9 mouse cellular contexts compared by ENCODE assay signal in the genomic region with DNA sequence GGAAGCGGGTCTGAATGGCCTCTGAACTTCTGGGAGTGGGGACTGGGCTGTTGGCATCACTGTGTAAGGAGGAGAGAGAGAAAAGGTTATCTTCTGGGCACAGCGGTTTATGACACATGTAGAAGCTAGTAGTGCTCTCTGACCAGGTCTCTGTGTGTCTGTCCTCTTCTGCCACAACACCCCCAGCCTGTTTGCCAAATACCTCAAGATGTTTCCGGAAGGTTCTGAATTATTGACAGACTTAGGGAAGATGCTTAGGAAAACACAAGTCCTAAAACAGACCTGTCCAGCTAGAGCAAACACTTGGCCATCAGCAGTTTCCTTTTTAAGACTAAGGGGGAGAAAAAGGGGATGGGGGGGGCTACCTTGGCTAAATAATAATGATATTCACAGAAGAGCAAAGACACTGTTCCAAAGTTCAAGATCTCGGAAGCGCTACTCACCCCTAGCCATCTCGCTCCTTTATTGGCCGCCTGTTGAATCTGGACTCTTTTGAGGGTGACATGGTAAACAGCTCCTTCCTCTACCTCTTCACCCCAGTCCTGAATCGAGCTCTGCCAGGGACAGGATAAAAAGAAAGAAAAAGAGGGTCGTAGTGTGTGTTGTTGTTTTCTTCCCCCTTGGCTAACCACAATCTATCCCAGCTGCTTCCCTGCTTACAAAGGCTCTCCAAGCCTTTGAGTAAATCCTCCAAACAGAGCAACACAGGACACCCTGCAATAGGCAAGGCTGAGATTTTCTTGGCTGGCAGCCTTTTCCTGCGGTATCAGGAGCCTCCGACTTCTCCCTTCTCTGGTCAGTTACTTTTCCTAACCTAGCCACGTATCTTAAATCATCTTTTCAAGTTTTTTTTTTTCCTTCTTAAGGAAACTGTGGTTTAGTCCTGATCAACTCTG.
A peak's percentile ranks its signal among the peaks of the same experiment; 100 is the strongest.
DNase-seq lines count a peak whose midpoint lies in the region; ATAC-seq and TF ChIP-seq lines count a peak whose summit lies in the region.
"Had no signal": no experiment of that assay in that cellular context is flagged by ENCODE, and none has a peak within 500 bp of the region (broad histone marks: within the 10 kb centered on the region; RNA-seq: fewer than 3 reads in every experiment).

No protein-coding gene starts in this region.

- TF ChIP-seq POLR2A in heart, adult 2 months (IDR thresholded peaks at IDR 0.05; ENCODE audit: insufficient read depth, low read depth, low read length) = peak; percentile 27; the same call in 1 of the 2 replicates

- H3K4me3 ChIP-seq in heart, adult 2 months = peak overlapping the region; percentile 88
- H3K4me3 ChIP-seq in lung, embryonic 15.5 days = peak overlapping the region; percentile 67

- H3K9me3 ChIP-seq in lung, embryonic 15.5 days = no peaks in the 10 kb centered on the region

- H3K4me1 ChIP-seq in heart, adult 2 months (ENCODE audit: control insufficient read depth, insufficient read depth, low read length) = peaks cover 15% of the 10 kb centered on the region
- H3K4me1 ChIP-seq in lung, embryonic 15.5 days = peaks cover 49% of the 10 kb centered on the region

- peak overlapping the region; percentile 95 for H3K27ac ChIP-seq in heart, adult 2 months
- peak overlapping the region; percentile 62 for H3K27ac ChIP-seq in lung, embryonic 15.5 days

- intact Hi-C loops in heart, adult 2 months (cut with DNase I) = loop anchor here (2.0 to 5.0 kb wide), 4 partner anchors 17 to 99 kb away; no protein-coding TSS in a partner anchor

- 6% methylated on average over 12 of the region's 12 CpGs for WGBS in heart, adult 2 months
- 18% methylated on average over 12 of the region's 12 CpGs for WGBS in lung, embryonic 15.5 days

- ATAC-seq in lung, embryonic 15.5 days (ENCODE audit: borderline replicate concordance, extremely low read depth, low FRiP score, low TSS enrichment) = no peak

- peak overlapping the region; percentile 83 for H3K9ac ChIP-seq in heart, adult 2 months (ENCODE audit: low read depth, low read length)
- H3K9ac ChIP-seq in lung, embryonic 15.5 days = peak overlapping the region; percentile 66

- H3K4me2 ChIP-seq in lung, embryonic 15.5 days = peak overlapping the region; percentile 66

- H3K79me2 ChIP-seq in heart, adult 2 months (replicated peaks; ENCODE audit: control insufficient read depth, insufficient read depth, low read length) = peaks cover 3% of the 10 kb centered on the region

- TF ChIP-seq CTCF in heart, adult 2 months (IDR thresholded peaks at IDR 0.05) = no peak

- peak; percentile 25 for DNase-seq in ovary, postnatal 14 days (ENCODE audit: low spot score)
- DNase-seq in ovary, postnatal 10 days (ENCODE audit: low spot score) = no peak
- peak in 1 of 2 experiments; percentile 68 for DNase-seq in heart, adult 2 months
- DNase-seq in kidney, adult 18-20 months = peak; percentile 61
- peak; percentile 48 for DNase-seq in testis, postnatal 14 days (ENCODE audit: low spot score)
- no peak for DNase-seq in right cerebral cortex, postnatal 10 days (ENCODE audit: low spot score in 2 of 2)
- no peak for DNase-seq in ovary, adult 18-20 months (ENCODE audit: low spot score)

- peaks cover 37% of the 10 kb centered on the region for H3K36me3 ChIP-seq in heart, adult 2 months (ENCODE audit: control insufficient read depth, insufficient read depth, low read length)
- H3K36me3 ChIP-seq in lung, embryonic 15.5 days = no peaks in the 10 kb centered on the region

- no peak for TF ChIP-seq EP300 in heart, adult 2 months (IDR thresholded peaks at IDR 0.05; ENCODE audit: insufficient read depth, low read depth, low read length)

- no peaks in the 10 kb centered on the region for H3K27me3 ChIP-seq in heart, adult 2 months (ENCODE audit: control insufficient read depth, insufficient read depth, low read length)
- H3K27me3 ChIP-seq in lung, embryonic 15.5 days = no peaks in the 10 kb centered on the region
- H3K27me3 ChIP-seq: Patski had no signal

Comparison
In these comparisons a context has a peak if more than half of its experiments do, and no peak if none do; other contexts are left out.
1. DNase-seq: peak in ovary, postnatal 14 days (single experiment), kidney, adult 18-20 months (single experiment) and testis, postnatal 14 days (single experiment); none in ovary, postnatal 10 days (single experiment), right cerebral cortex, postnatal 10 days (0 of 2) and ovary, adult 18-20 months (single experiment).